Mouse (Mus musculus): ENCODE data around the gene Mettl26. TPM values are rescaled to one million over a fixed set of nuclear protein-coding genes. Genes with fewer than 3 reads are reported as not detected.

Gene Mettl26
- polyA plus RNA-seq, 1 experiment: 77.3 TPM

- DNase-seq: no peak
- no peaks in the 10 kb centered on the region for H3K36me3 ChIP-seq (ENCODE audit: control insufficient read depth, insufficient read depth, low read length)
- no peaks in the 10 kb centered on the region for H3K27me3 ChIP-seq (ENCODE audit: control insufficient read depth, insufficient read depth, low read length)
- H3K27ac ChIP-seq (ENCODE audit: control insufficient read depth, insufficient read depth, low read length): no peak overlapping the region
- no peaks in the 10 kb centered on the region for H3K4me1 ChIP-seq (replicated peaks; ENCODE audit: control insufficient read depth, insufficient read depth, low read length)
- WGBS: 71% methylated on average over 3 of the region's 3 CpGs
- H3K4me3 ChIP-seq (ENCODE audit: control insufficient read depth, insufficient read depth, low read length): no peak overlapping the region
- no peak for TF ChIP-seq POLR2A (IDR thresholded peaks at IDR 0.05; ENCODE audit: control insufficient read depth, extremely low read depth, insufficient read depth, low read length, poor library complexity)
Measured at GRCm38 (mm10) chr17:25903061-25903460, 28.2 kb downstream of the Mettl26 start.

GRCm38 (mm10) chr17:25907640-25908039 lies 32.8 kb downstream of the Mettl26 start:
- TF ChIP-seq POLR2A (IDR thresholded peaks at IDR 0.05; ENCODE audit: control insufficient read depth, extremely low read depth, insufficient read depth, low read length, poor library complexity) (no peak), CTCF (IDR thresholded peaks at IDR 0.05; ENCODE audit: borderline replicate concordance, control insufficient read depth, extremely low read depth, insufficient read depth, low read length, poor library complexity) (no peak)
- Histone ChIP-seq H3K27me3 (ENCODE audit: control insufficient read depth, insufficient read depth, low read length) (no peaks in the 10 kb centered on the region; the same call in 1 of the 2 replicates), H3K27ac (ENCODE audit: control insufficient read depth, insufficient read depth, low read length) (no peak overlapping the region), H3K4me1 (replicated peaks; ENCODE audit: control insufficient read depth, insufficient read depth, low read length) (no peaks in the 10 kb centered on the region), H3K36me3 (ENCODE audit: control insufficient read depth, insufficient read depth, low read length) (no peaks in the 10 kb centered on the region), H3K4me3 (ENCODE audit: control insufficient read depth, insufficient read depth, low read length) (no peak overlapping the region)
- WGBS: 96% methylated on average over 2 of the region's 2 CpGs
- no peak for DNase-seq

GRCm38 (mm10) chr17:25911816-25912215 lies 36.9 kb downstream of the Mettl26 start:
- DNase-seq: no peak
- H3K4me3 ChIP-seq (ENCODE audit: control insufficient read depth, insufficient read depth, low read length): no peak overlapping the region
- H3K36me3 ChIP-seq (ENCODE audit: control insufficient read depth, insufficient read depth, low read length): no peaks in the 10 kb centered on the region

GRCm38 (mm10) chr17:25913186-25913876 lies 38.5 kb downstream of the Mettl26 start:
- TF ChIP-seq POLR2A (IDR thresholded peaks at IDR 0.05; ENCODE audit: control insufficient read depth, extremely low read depth, insufficient read depth, low read length, poor library complexity): no peak
- no peak for TF ChIP-seq CTCF (IDR thresholded peaks at IDR 0.05; ENCODE audit: borderline replicate concordance, control insufficient read depth, extremely low read depth, insufficient read depth, low read length, poor library complexity)
- Histone ChIP-seq H3K27me3 (ENCODE audit: control insufficient read depth, insufficient read depth, low read length) (no peaks in the 10 kb centered on the region; the same call in 1 of the 2 replicates), H3K27ac (ENCODE audit: control insufficient read depth, insufficient read depth, low read length) (no peak overlapping the region), H3K4me1 (replicated peaks; ENCODE audit: control insufficient read depth, insufficient read depth, low read length) (peaks cover 5% of the 10 kb centered on the region), H3K36me3 (ENCODE audit: control insufficient read depth, insufficient read depth, low read length) (no peaks in the 10 kb centered on the region), H3K4me3 (ENCODE audit: control insufficient read depth, insufficient read depth, low read length) (no peak overlapping the region)
- WGBS: 81% methylated on average over 14 of the region's 14 CpGs
- DNase-seq: no peak

More at GRCm38 (mm10) chr17:25911816-25912215, 36.9 kb downstream of the Mettl26 start:
- 78% methylated on average over 4 of the region's 4 CpGs for WGBS
- TF ChIP-seq POLR2A (IDR thresholded peaks at IDR 0.05; ENCODE audit: control insufficient read depth, extremely low read depth, insufficient read depth, low read length, poor library complexity): no peak
- no peak for TF ChIP-seq CTCF (IDR thresholded peaks at IDR 0.05; ENCODE audit: borderline replicate concordance, control insufficient read depth, extremely low read depth, insufficient read depth, low read length, poor library complexity)
- H3K27me3 ChIP-seq (ENCODE audit: control insufficient read depth, insufficient read depth, low read length): no peaks in the 10 kb centered on the region; the same call in 1 of the 2 replicates
- no peak overlapping the region for H3K27ac ChIP-seq (ENCODE audit: control insufficient read depth, insufficient read depth, low read length)
- no peaks in the 10 kb centered on the region for H3K4me1 ChIP-seq (replicated peaks; ENCODE audit: control insufficient read depth, insufficient read depth, low read length)

- no peak overlapping the region for H3K27ac ChIP-seq (ENCODE audit: control insufficient read depth, insufficient read depth, low read length)
- H3K4me1 ChIP-seq (replicated peaks; ENCODE audit: control insufficient read depth, insufficient read depth, low read length): peaks cover 10% of the 10 kb centered on the region
- no peaks in the 10 kb centered on the region; the same call in 1 of the 2 replicates for H3K27me3 ChIP-seq (ENCODE audit: control insufficient read depth, insufficient read depth, low read length)
- TF ChIP-seq CTCF (IDR thresholded peaks at IDR 0.05; ENCODE audit: borderline replicate concordance, control insufficient read depth, extremely low read depth, insufficient read depth, low read length, poor library complexity): no peak
- no peak for TF ChIP-seq POLR2A (IDR thresholded peaks at IDR 0.05; ENCODE audit: control insufficient read depth, extremely low read depth, insufficient read depth, low read length, poor library complexity)
- no peak overlapping the region for H3K4me3 ChIP-seq (ENCODE audit: control insufficient read depth, insufficient read depth, low read length)
- no peaks in the 10 kb centered on the region for H3K36me3 ChIP-seq (ENCODE audit: control insufficient read depth, insufficient read depth, low read length)
- DNase-seq: no peak
- WGBS: 3% methylated on average over 1 of the region's 1 CpGs
Measured at GRCm38 (mm10) chr17:25913877-25914275, 39.0 kb downstream of the Mettl26 start.

GRCm38 (mm10) chr17:25914295-25914694 lies 39.4 kb downstream of the Mettl26 start:
- Histone ChIP-seq H3K36me3 (ENCODE audit: control insufficient read depth, insufficient read depth, low read length) (no peaks in the 10 kb centered on the region), H3K27ac (ENCODE audit: control insufficient read depth, insufficient read depth, low read length) (no peak overlapping the region), H3K4me3 (ENCODE audit: control insufficient read depth, insufficient read depth, low read length) (no peak overlapping the region), H3K4me1 (replicated peaks; ENCODE audit: control insufficient read depth, insufficient read depth, low read length) (peaks cover 12% of the 10 kb centered on the region), H3K27me3 (ENCODE audit: control insufficient read depth, insufficient read depth, low read length) (no peaks in the 10 kb centered on the region; the same call in 1 of the 2 replicates)
- WGBS: 76% methylated on average over 4 of the region's 4 CpGs
- TF ChIP-seq CTCF (IDR thresholded peaks at IDR 0.05; ENCODE audit: borderline replicate concordance, control insufficient read depth, extremely low read depth, insufficient read depth, low read length, poor library complexity): no peak
- no peak for TF ChIP-seq POLR2A (IDR thresholded peaks at IDR 0.05; ENCODE audit: control insufficient read depth, extremely low read depth, insufficient read depth, low read length, poor library complexity)
- DNase-seq: no peak
